Mouse (Mus musculus): ENCODE measurements around the gene Sco2.

GRCm38 (mm10) chr15:89374340-89374739, 694 bp upstream of the Sco2 start:
- TF ChIP-seq CTCF (IDR thresholded peaks at IDR 0.05; ENCODE audit: borderline replicate concordance, control insufficient read depth, extremely low read depth, insufficient read depth, low read length, poor library complexity), result no peak
- no peak for TF ChIP-seq POLR2A (IDR thresholded peaks at IDR 0.05; ENCODE audit: control insufficient read depth, extremely low read depth, insufficient read depth, low read length, poor library complexity)

All from thymus, adult 2 months (tissue).